Mouse (Mus musculus): ENCODE data around the gene Tmed1. TPM values are rescaled to one million over a fixed set of nuclear protein-coding genes. Genes with fewer than 3 reads are reported as not detected.
"Not testable (repeated sequence)": the region's sequence is repeated elsewhere in the genome, so short reads cannot be mapped to it uniquely, and the experiment has no call there.

The Tmed1 gene
- polyA plus RNA-seq, 1 experiment from 2014 or later, result 85.8 TPM

DNA sequence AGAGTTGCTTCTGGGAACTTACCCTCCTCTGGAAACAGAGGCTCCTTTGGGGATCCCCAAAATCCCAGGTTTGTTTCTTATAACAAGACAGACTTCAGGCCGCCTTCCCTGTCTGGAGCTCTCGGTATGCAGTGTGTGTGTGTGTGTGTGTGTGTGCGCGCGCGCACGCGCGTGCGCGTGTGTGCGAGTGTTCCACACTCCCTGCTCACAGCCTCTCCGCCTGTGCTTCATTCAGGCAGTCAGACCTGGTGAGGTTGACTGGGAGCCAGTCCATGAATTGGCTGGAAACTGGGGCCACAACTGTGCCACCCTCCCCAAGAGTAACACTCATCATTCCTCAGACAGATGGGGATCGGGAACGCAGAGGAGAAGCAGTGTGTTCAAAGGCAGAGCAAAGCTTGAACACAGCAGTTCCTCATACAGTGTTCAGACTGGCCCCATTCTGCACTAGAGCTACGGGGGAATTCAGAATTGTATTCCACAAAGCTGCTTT lies 13.0 kb downstream of the Tmed1 start:
- no peak overlapping the region for H3K4me3 ChIP-seq (replicated peaks)
- H3K27ac ChIP-seq, result no peak overlapping the region
- no peak for ATAC-seq (ENCODE audit: insufficient read depth, low FRiP score, low read depth)
- WGBS, result 91% methylated on average over 16 of the region's 16 CpGs
- no peaks in the 10 kb centered on the region for H3K4me1 ChIP-seq
- no peak overlapping the region for H3K4me2 ChIP-seq
- H3K9me3 ChIP-seq, result no peaks in the 10 kb centered on the region
- H3K36me3 ChIP-seq, result peaks cover 27% of the 10 kb centered on the region
- H3K27me3 ChIP-seq (replicated peaks), result no peaks in the 10 kb centered on the region
- H3K9ac ChIP-seq, result no peak overlapping the region

- no peak overlapping the region for H3K4me2 ChIP-seq
- H3K4me1 ChIP-seq, result no peaks in the 10 kb centered on the region
- WGBS, result 87% methylated on average over 17 of the region's 19 CpGs
- ATAC-seq (ENCODE audit: insufficient read depth, low FRiP score, low read depth), result no peak; the same call in 1 of the 2 replicates
- no peak overlapping the region for H3K27ac ChIP-seq
- H3K27me3 ChIP-seq (replicated peaks), result no peaks in the 10 kb centered on the region
- no peaks in the 10 kb centered on the region for H3K9me3 ChIP-seq
- peaks cover 27% of the 10 kb centered on the region for H3K36me3 ChIP-seq
- no peak overlapping the region for H3K9ac ChIP-seq
- no peak overlapping the region for H3K4me3 ChIP-seq (replicated peaks)
Observed at GRCm38 (mm10) chr9:21496308-21497049, 13.6 kb downstream of the Tmed1 start.

GRCm38 (mm10) chr9:21494726-21495125 lies 15.3 kb downstream of the Tmed1 start:
- Histone ChIP-seq H3K36me3 (peaks cover 25% of the 10 kb centered on the region), H3K4me2 (no peak overlapping the region), H3K27me3 (replicated peaks) (no peaks in the 10 kb centered on the region), H3K4me3 (replicated peaks) (no peak overlapping the region), H3K9me3 (no peaks in the 10 kb centered on the region), H3K27ac (no peak overlapping the region), H3K4me1 (no peaks in the 10 kb centered on the region), H3K9ac (no peak overlapping the region)
- WGBS, result 85% methylated on average over 9 of the region's 9 CpGs
- no peak for ATAC-seq (ENCODE audit: insufficient read depth, low FRiP score, low read depth)

GRCm38 (mm10) chr9:21493907-21494306 lies 16.1 kb downstream of the Tmed1 start:
- WGBS, result 67% methylated on average over 2 of the region's 2 CpGs
- peaks cover 17% of the 10 kb centered on the region for H3K36me3 ChIP-seq
- no peaks in the 10 kb centered on the region for H3K4me1 ChIP-seq
- H3K4me3 ChIP-seq (replicated peaks), result no peak overlapping the region
- no peak overlapping the region for H3K9ac ChIP-seq
- H3K27ac ChIP-seq, result no peak overlapping the region
- H3K9me3 ChIP-seq, result no peaks in the 10 kb centered on the region
- no peak overlapping the region for H3K4me2 ChIP-seq
- ATAC-seq (ENCODE audit: insufficient read depth, low FRiP score, low read depth), result no peak
- no peaks in the 10 kb centered on the region for H3K27me3 ChIP-seq (replicated peaks)

GRCm38 (mm10) chr9:21490696-21491095 lies 19.4 kb downstream of the Tmed1 start:
- H3K36me3 ChIP-seq, result peaks cover 17% of the 10 kb centered on the region; the same call in 1 of the 2 replicates
- ATAC-seq (ENCODE audit: insufficient read depth, low FRiP score, low read depth), result no peak

DNA sequence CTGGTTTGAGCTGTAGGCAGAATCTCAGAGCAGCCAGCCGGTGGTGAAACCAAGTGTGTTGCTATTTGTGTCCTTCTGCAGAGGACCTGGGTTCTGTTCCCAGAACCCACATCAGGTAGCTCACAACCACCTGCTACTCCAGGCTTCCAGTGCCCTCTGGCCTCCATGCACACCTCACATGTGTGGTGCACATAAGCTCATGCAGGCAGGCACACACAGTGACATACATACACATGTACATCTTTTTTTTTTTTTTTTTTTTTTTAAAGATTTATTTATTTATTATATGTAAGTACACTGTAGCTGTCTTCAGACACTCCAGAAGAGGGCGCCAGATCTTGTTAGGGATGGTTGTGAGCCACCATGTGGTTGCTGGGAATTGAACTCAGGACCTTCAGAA lies 21.8 kb downstream of the Tmed1 start:
- not testable (repeated sequence) for H3K4me2 ChIP-seq; H3K9ac ChIP-seq; ATAC-seq (ENCODE audit: insufficient read depth, low FRiP score, low read depth); H3K27me3 ChIP-seq (replicated peaks); H3K27ac ChIP-seq; H3K9me3 ChIP-seq; H3K4me1 ChIP-seq; H3K4me3 ChIP-seq (replicated peaks)
- H3K36me3 ChIP-seq, result peaks cover 22% of the 10 kb centered on the region
- WGBS, result 96% methylated on average over 1 of the region's 2 CpGs

More at GRCm38 (mm10) chr9:21490696-21491095, 19.4 kb downstream of the Tmed1 start:
- Histone ChIP-seq H3K27me3 (replicated peaks) (no peaks in the 10 kb centered on the region), H3K27ac (no peak overlapping the region), H3K9ac (no peak overlapping the region), H3K4me2 (no peak overlapping the region), H3K4me3 (replicated peaks) (no peak overlapping the region), H3K9me3 (no peaks in the 10 kb centered on the region), H3K4me1 (0 out of 2 replicates have a peak, but pooled peaks cover under 1% of the 10 kb centered on the region)
- 94% methylated on average over 9 of the region's 9 CpGs for WGBS

DNA sequence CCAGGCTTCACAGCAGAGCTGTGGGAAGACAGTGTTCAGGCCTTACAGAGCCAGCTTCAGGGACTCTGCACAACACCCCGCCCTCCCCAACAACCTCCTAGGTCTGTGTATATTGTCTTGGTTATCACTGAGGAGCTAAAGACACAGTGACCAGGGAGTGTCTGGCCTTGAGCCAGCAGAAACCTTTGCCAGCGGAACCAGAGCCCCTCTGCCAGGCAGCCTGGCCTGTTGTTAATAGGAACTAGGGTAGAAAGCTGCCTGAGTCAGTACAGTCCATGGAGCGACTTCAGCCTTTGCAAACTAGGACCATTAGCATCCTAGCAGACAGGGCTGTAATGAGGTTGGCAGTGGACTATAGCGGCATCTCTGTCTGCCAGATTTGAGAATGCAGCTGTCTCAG lies 26.0 kb downstream of the Tmed1 start:
- no peak overlapping the region for H3K9ac ChIP-seq
- no peak overlapping the region for H3K27ac ChIP-seq
- H3K9me3 ChIP-seq, result no peaks in the 10 kb centered on the region
- 0 out of 2 replicates have a peak, but pooled peaks cover 2% of the 10 kb centered on the region for H3K4me1 ChIP-seq
- no peak overlapping the region for H3K4me2 ChIP-seq
- peaks cover 38% of the 10 kb centered on the region for H3K36me3 ChIP-seq
- no peak for ATAC-seq (ENCODE audit: insufficient read depth, low FRiP score, low read depth)
- no peaks in the 10 kb centered on the region for H3K27me3 ChIP-seq (replicated peaks)
- WGBS, result 88% methylated on average over 4 of the region's 4 CpGs
- no peak overlapping the region for H3K4me3 ChIP-seq (replicated peaks)

- no peaks in the 10 kb centered on the region for H3K4me1 ChIP-seq
Observed at GRCm38 (mm10) chr9:21477707-21478106, 32.3 kb downstream of the Tmed1 start.

GRCm38 (mm10) chr9:21472913-21473312 lies 37.1 kb downstream of the Tmed1 start:
- peaks cover 67% of the 10 kb centered on the region for H3K36me3 ChIP-seq
- H3K4me1 ChIP-seq, result no peaks in the 10 kb centered on the region
- ATAC-seq (ENCODE audit: insufficient read depth, low FRiP score, low read depth), result no peak
- H3K27me3 ChIP-seq (replicated peaks), result no peaks in the 10 kb centered on the region
- 72% methylated on average over 4 of the region's 4 CpGs for WGBS
- H3K9me3 ChIP-seq, result no peaks in the 10 kb centered on the region
- no peak overlapping the region for H3K27ac ChIP-seq
- no peak overlapping the region for H3K4me3 ChIP-seq (replicated peaks)
- no peak overlapping the region for H3K9ac ChIP-seq
- H3K4me2 ChIP-seq, result no peak overlapping the region

More at GRCm38 (mm10) chr9:21477707-21478106, 32.3 kb downstream of the Tmed1 start:
- no peaks in the 10 kb centered on the region for H3K9me3 ChIP-seq
- no peaks in the 10 kb centered on the region for H3K27me3 ChIP-seq (replicated peaks)
- no peak overlapping the region for H3K27ac ChIP-seq
- no peak overlapping the region for H3K4me2 ChIP-seq
- H3K9ac ChIP-seq, result no peak overlapping the region
- H3K4me3 ChIP-seq (replicated peaks), result no peak overlapping the region
- no peak for ATAC-seq (ENCODE audit: insufficient read depth, low FRiP score, low read depth)
- H3K36me3 ChIP-seq, result peaks cover 65% of the 10 kb centered on the region
- WGBS, result 98% methylated on average over 6 of the region's 6 CpGs

DNA sequence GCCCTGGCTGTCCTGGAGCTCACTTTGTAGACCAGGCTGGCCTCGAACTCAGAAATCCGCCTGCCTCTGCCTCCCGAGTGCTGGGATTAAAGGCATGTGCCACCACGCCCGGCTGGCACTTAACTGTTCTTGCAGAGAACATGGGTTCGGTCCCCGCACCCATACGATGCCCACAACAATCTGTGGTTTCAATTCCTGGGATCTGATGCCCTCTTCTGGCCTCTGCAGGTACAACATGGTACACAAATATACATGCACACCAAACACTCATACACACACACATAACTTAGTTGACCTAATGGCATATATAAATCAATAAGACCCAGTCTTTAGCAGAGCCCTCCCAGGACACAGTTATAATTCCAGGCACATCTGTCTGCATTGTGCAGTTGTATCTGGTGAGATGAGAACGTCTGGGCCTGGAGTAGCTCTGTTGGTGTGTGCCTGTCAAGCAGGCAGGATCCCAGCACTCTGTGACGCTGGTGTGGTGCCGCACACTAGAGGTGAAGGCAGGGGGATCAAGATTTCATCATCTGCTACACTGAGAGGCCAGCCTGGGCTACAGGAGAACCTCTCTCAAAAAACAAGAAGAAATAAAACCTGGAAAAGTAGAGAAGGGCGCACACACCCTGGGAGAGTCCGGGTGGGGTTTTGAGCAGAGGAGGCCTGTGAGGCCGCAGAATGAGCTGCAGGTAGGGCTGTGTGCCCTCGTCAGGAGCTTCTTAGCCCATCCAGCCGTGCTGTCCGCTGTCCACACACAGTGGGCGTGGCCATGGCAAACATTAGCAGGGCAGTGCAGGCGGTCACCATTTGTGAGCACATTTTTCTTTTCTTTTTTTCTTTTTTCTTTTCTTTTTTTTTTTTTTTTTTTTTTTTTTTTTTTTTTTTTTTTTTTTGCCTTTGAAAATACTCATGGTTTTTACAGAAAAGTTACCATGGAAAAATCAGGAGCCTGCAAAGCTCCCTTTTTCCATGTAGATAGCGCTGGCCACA lies 40.7 kb downstream of the Tmed1 start:
- 79% methylated on average over 20 of the region's 20 CpGs for WGBS
- Histone ChIP-seq H3K27ac (no peak overlapping the region), H3K36me3 (peaks cover 48% of the 10 kb centered on the region), H3K27me3 (replicated peaks) (no peaks in the 10 kb centered on the region), H3K4me3 (replicated peaks) (no peak overlapping the region), H3K4me2 (no peak overlapping the region), H3K9me3 (no peaks in the 10 kb centered on the region), H3K4me1 (no peaks in the 10 kb centered on the region), H3K9ac (no peak overlapping the region)
- ATAC-seq (ENCODE audit: insufficient read depth, low FRiP score, low read depth), result no peak; the same call in 1 of the 2 replicates

DNA sequence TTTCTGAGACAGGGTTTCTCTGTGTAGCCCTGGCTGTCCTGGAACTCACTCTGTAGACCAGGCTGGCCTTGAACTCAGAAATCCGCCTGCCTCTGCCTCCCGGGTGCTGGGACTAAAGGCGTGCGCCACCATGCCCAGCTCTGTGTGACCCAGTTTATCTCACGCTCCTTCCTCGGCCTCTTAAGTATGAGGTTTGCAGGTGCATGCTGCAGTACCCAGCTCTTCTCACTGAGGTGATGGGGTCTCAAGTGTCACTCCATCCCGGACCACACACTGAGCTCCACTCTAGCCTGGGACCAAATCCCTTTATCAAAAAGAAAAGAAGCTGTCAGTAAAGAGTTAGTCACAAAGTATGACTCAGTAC lies 45.5 kb downstream of the Tmed1 start:
- not testable (repeated sequence) for H3K4me2 ChIP-seq; H3K4me3 ChIP-seq (replicated peaks); H3K27ac ChIP-seq; ATAC-seq (ENCODE audit: insufficient read depth, low FRiP score, low read depth); H3K9ac ChIP-seq; H3K9me3 ChIP-seq; H3K4me1 ChIP-seq; H3K27me3 ChIP-seq (replicated peaks)
- H3K36me3 ChIP-seq, result peaks cover 22% of the 10 kb centered on the region
- 91% methylated on average over 7 of the region's 7 CpGs for WGBS
